Mouse (Mus musculus): ENCODE results near the gene Pkp1.

Gene Pkp1

DNA sequence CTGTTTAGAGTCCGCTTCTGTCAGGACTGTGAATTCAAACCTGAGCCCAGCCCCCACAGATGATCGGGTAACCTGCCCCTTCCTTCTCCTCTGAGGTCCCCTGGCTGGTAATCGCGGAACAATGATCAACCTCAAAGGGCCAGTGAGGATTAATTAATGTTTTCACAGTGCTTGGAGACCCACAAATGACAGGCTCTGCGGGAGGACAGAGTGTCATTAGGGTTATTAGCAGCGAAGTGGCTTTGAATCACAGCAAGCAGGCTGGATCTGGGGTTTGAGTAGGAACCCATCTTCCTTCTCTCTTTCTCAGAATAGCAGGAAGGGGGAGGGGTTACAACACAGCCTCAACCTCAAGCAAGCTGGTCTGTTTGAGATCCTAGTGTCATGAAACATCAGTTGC is 9.6 kb downstream of the Pkp1 start:
- no peak for DNase-seq (ENCODE audit: low read depth, low spot score)

GRCm38 (mm10) chr1:135906736-135907135 is 12.3 kb downstream of the Pkp1 start:
- DNase-seq (ENCODE audit: low read depth, low spot score) = no peak

DNA sequence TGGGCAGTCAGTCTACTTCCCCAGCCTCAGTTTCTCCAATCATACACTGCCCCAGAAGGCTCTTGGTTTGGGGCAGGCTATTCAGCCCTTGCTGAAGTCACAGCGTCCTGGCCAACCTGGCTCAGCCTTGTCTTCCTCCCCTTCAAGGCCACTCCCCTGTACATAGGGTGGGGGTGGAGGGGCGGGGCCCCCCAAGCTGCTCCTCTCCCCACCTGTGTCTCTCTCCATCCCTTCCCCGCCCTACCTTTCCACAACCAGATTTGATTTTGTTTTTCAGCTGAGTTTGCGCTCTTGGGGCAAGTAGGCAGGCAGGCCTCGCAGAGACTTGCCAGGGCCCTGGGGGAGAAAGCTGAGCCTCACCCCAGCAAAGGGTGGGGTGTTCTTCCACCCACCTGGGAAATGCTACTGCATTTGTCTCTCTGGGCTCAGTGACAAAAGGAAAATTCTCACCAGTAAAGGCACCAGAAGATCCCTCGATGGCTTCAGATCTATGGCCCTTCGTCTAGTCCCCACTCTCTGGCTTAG is 19.0 kb downstream of the Pkp1 start:
- no peak for DNase-seq (ENCODE audit: low read depth, low spot score)

GRCm38 (mm10) chr1:135899295-135899694 is 19.7 kb downstream of the Pkp1 start:
- no peak for DNase-seq (ENCODE audit: low read depth, low spot score)

DNA sequence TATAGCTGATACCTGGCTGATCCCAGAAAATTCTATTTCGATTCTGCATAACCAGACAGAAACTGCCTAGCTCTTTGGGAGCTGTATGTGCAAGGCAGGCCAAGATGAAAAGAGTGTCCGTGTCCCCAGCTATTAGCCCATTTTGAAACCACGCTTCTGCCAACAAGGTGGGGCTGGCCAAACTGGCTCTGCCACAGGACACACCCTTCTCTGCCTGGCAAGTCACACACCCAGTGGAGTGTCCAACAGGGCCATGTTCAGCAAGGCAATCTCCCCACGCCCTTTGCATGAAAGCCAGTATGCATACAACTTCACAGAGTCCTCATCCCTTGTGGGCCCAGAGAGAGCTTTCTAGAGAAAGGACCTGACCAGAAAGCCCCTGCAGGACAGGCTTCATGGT is 23.6 kb downstream of the Pkp1 start:
- no peak for DNase-seq (ENCODE audit: low read depth, low spot score)

- no peak for DNase-seq (ENCODE audit: low read depth, low spot score)
Observed at GRCm38 (mm10) chr1:135893377-135893776, 25.6 kb downstream of the Pkp1 start.

DNA sequence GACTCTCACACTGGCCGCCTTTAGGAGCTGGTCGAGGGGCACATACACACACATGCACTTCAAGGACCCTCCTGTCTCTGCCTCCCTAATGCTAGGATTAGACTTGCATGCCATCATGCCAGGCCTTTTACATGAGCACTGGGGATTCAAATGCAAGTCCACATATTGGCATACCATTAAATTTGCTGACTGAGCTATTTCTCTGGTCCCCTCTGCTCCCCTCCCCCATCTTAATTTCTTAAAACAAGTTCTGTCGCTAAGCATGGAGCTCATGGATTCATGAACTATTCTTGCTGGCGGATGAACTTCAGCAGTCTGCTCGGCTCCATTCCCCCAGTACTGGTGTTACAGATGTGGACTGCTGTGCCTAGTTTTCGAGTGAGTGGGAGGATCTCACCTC is 26.2 kb downstream of the Pkp1 start:
- no peak for DNase-seq (ENCODE audit: low read depth, low spot score)

- DNase-seq (ENCODE audit: low read depth, low spot score) = no peak
Observed at GRCm38 (mm10) chr1:135892233-135892632, 26.8 kb downstream of the Pkp1 start.

DNA sequence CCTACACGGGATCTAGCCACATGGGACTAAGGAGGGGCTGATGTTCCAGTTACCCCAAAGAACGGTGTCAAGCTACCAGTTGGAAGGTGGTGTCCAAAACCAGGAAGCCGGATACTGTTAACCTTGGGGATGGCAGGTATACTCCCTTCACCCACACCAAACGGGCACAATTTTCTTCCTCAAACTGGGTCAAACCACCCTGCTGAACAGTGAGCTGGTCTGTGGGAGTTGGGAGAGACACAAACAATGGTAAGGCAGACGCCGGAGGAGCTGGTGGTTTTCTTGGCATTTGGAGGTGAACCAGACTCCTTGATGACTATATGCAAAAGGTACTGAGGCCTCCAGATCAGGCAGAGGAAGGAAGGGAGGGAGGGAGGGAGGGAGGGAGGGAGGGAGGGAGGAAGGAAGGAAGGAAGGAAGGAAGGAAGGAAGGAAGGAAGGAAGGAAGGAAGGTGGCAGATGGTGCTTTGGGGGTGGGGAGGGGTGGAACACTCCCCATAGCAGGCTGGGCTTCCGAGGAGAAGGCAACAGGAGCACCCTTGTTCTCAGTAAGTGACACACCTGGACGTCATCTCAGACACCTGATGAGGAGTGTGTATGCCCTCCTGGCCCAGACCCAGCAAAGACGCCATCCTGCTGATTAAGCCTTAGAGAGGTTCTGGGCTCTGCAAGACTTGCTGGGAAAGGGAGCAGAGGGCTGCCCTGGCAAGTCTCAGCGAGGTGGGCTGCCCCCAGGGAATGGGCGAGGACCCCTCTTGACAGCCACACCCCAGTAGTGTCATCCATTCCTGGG is 27.4 kb downstream of the Pkp1 start:
- DNase-seq (ENCODE audit: low read depth, low spot score) = no peak

- DNase-seq (ENCODE audit: low read depth, low spot score) = no peak
Observed at GRCm38 (mm10) chr1:135889461-135890185, 29.4 kb downstream of the Pkp1 start.

- peak; percentile 26 for DNase-seq (ENCODE audit: low read depth, low spot score)
Observed at GRCm38 (mm10) chr1:135882385-135883109, 36.5 kb downstream of the Pkp1 start.

GRCm38 (mm10) chr1:135877248-135877647 is 41.8 kb downstream of the Pkp1 start:
- DNase-seq (ENCODE audit: low read depth, low spot score) = no peak

- DNase-seq (ENCODE audit: low read depth, low spot score) = no peak
Observed at GRCm38 (mm10) chr1:135872991-135873390, 46.0 kb downstream of the Pkp1 start.

- no peak for DNase-seq (ENCODE audit: low read depth, low spot score)
Observed at GRCm38 (mm10) chr1:135868570-135868969, 50.4 kb downstream of the Pkp1 start.

- DNase-seq (ENCODE audit: low read depth, low spot score) = peak; percentile 54
Observed at GRCm38 (mm10) chr1:135865518-135866194, 53.4 kb downstream of the Pkp1 start.

DNA sequence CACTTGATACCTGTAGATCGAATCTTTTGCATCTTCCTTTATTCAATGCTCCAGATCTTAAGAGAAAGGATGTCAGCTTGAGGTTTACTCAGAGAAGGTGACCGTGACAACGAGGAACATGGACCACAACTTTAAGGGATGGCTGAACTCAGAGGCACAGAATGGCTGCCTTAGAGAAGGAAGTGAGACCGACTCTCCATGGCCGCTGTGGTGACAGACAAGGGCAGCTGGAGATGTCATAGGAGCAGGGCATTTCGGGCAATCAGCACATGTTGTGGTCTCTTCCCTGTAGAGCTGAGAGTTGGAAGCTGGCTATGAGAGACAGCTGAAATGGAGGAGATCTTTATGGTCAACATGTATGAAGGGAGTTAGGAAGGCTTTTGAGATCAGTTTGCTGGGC is 54.2 kb downstream of the Pkp1 start:
- no peak for DNase-seq (ENCODE audit: low read depth, low spot score)

GRCm38 (mm10) chr1:135863786-135864335 is 55.1 kb downstream of the Pkp1 start:
- no peak for DNase-seq (ENCODE audit: low read depth, low spot score)

- no peak for DNase-seq (ENCODE audit: low read depth, low spot score)
Observed at GRCm38 (mm10) chr1:135862561-135862960, 56.4 kb downstream of the Pkp1 start.

GRCm38 (mm10) chr1:135861980-135862552 is 56.9 kb downstream of the Pkp1 start:
- DNase-seq (ENCODE audit: low read depth, low spot score) = no peak

DNA sequence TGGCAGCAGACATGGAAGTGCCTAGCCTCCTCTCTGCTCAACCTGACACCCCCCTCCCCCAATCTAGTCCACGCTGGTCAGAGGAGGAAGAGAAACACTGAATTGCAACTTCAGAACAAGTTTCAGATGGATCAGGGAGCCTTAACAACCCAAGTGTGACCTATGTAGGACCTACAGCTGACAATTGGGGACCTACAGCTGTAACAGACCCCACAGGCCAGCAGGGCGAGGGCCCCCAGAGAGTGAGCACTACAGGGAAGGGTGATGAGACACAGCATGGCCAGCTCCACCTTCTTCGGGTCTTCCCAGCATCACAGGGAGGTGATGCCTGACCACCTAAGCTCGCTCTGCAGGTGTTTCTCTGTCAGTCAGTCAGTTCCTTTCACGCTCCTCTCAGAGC is 57.9 kb downstream of the Pkp1 start:
- no peak for DNase-seq (ENCODE audit: low read depth, low spot score)

DNA sequence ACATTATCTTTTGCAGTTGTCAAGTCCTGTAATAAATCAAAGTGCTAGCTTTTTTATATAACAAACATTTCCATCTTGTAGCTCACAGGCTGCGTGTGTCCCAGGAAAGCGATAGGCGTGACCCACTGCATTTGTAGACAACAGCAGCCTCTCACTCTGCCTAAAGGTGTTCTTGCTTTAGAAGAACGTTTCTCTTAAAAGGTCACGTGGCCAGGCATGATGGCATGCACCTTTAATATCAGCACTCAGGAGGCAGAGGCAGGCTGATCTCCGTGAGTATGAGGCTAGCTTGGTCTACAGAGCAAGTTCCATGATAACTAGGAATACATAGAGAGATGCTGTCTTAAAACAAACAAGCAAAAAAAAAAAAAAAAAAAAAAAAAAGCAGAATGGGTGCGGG is 60.5 kb downstream of the Pkp1 start:
- DNase-seq (ENCODE audit: low read depth, low spot score) = no peak
